Mouse (Mus musculus) liver, embryonic 12.5 days (tissue): ENCODE measurements around the gene Cfap77. TPM values are rescaled to one million over a fixed set of nuclear protein-coding genes. Genes with fewer than 3 reads are reported as not detected.

Experiments used
- ATAC-seq: fragments of 200-750 bp; cut with Nextera tagmentation; 2 replicates; pipeline ENCODE4 v1.8.0; 2017; ENCODE audit warnings: moderate number of reproducible peaks, mild to moderate bottlenecking, moderate library complexity
- H3K27ac ChIP-seq: fragments of 300-500 bp; sonication (generic); 2 replicates; pipeline ENCODE4 v1.5.1; 2016; ENCODE audit warnings: mild to moderate bottlenecking
- H3K27me3 ChIP-seq: fragments of 300-500 bp; sonication (generic); replicated peaks from 2 replicates; pipeline ENCODE4 v1.6.1; 2016; ENCODE audit warnings: mild to moderate bottlenecking, moderate library complexity
- H3K36me3 ChIP-seq: fragments of 300-500 bp; sonication (generic); 2 replicates; pipeline ENCODE4 v1.6.1; 2016; ENCODE audit warnings: mild to moderate bottlenecking, moderate library complexity
- H3K4me1 ChIP-seq: fragments of 300-500 bp; sonication (generic); 2 replicates; pipeline ENCODE4 v1.6.1; 2016
- H3K4me2 ChIP-seq: fragments of 300-500 bp; sonication (generic); 2 replicates; pipeline ENCODE4 v1.6.1; 2016; ENCODE audit warnings: mild to moderate bottlenecking, moderate library complexity
- H3K4me3 ChIP-seq: fragments of 300-500 bp; sonication (generic); 2 replicates; pipeline ENCODE4 v1.5.1; 2016; ENCODE audit warnings: mild to moderate bottlenecking, moderate library complexity
- H3K9ac ChIP-seq: fragments of 300-500 bp; sonication (generic); 2 replicates; pipeline ENCODE4 v1.6.1; 2016; ENCODE audit warnings: mild to moderate bottlenecking, moderate library complexity
- H3K9me3 ChIP-seq: fragments of 300-500 bp; sonication (generic); replicated peaks from 2 replicates; pipeline ENCODE4 v1.6.1; 2016; ENCODE audit warnings: mild to moderate bottlenecking, moderate library complexity
- WGBS: fragments of 180-500 bp; shearing (Covaris S2); methylation state at CpG from one replicate; pipeline ENCODE4 v1.1.7; 2016; ENCODE audit not compliant: insufficient replicate concordance; 5-methylcytosine and 5-hydroxymethylcytosine counted together
- polyA plus RNA-seq: library from polyadenylated mRNA; unstranded; fragments of >200 nt; fragmentation: Nextera tagmentation; extraction: Ambion mirVana; gene quantifications from 2 replicates; pipeline ENCODE4 v1.2.1, GENCODE M21; 2016

Cfap77 gene
- polyA plus RNA-seq, 1 experiment from 2014 or later = 0.12 TPM

DNA sequence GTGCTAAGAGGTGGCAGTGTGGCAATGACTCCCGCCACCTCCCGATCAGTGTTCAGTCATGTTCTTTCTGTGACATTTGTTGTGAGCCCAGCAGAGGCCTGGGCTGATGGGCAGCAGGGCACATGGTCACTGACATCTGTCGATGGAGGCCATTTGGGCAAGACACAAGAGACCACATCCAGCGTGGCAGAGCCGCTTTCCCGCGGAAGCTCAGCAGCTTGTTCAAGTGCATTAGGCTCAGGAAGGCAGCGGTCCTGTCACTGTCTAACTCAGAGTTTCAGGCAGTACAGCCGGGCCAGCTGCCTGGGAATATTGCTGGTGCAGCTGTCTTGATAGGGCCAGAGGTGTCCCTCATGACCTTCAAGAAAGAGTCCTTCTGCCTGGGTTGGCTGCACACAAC lies 100.3 kb downstream of the Cfap77 start:
- Histone ChIP-seq H3K4me3 (no peak overlapping the region), H3K27ac (no peak overlapping the region), H3K9ac (no peak overlapping the region), H3K27me3 (no peaks in the 10 kb centered on the region), H3K9me3 (no peaks in the 10 kb centered on the region), H3K4me1 (no peaks in the 10 kb centered on the region), H3K36me3 (no peaks in the 10 kb centered on the region), H3K4me2 (no peak overlapping the region)
- WGBS = 81% methylated on average over 9 of the region's 9 CpGs
- no peak for ATAC-seq

DNA sequence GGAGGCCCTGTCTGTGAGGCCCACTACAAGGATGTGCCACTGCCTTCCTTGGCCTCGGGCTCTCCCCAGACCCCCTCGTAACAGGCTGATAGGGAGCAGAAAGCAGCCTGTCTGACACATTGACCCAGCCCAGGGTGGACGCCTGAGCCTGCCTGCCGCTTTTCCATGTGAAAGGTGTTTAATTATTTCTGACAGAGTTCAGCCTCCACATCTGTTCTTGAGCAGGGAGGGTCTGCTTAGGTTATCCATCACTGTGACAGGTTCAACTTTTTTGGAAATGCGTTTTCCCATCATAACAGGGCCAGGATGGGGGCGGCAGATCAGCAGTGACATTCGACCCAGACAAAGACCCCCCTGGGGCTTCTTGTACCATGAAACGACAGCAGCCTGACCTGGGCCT lies 101.9 kb downstream of the Cfap77 start:
- H3K27ac ChIP-seq = no peak overlapping the region
- H3K4me3 ChIP-seq = no peak overlapping the region
- WGBS = 53% methylated on average over 8 of the region's 8 CpGs
- 0 out of 2 replicates have a peak, but pooled peaks cover 7% of the 10 kb centered on the region for H3K27me3 ChIP-seq
- no peak overlapping the region for H3K4me2 ChIP-seq
- no peak overlapping the region for H3K9ac ChIP-seq
- no peak for ATAC-seq
- H3K36me3 ChIP-seq = no peaks in the 10 kb centered on the region
- H3K9me3 ChIP-seq = no peaks in the 10 kb centered on the region
- no peaks in the 10 kb centered on the region for H3K4me1 ChIP-seq

DNA sequence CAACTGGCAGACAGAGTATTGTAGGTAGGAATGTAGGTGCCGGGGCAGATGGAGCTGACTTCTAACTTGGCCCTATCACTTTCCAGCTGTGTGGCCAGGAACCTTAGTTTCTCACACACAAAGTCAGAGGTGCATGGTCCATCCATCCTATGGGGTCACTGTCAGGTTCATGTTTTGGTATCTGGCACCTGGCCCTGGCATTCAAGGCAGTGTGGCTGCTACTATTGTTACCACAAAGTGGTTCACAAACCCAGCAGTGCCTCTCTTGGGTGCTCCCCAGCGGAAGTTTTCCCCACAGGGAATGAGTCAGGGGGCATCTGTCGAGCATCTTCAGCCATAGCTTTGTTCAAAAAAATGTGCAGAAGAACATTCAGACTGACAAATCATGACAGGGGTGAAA lies 108.6 kb downstream of the Cfap77 start:
- no peak overlapping the region for H3K4me2 ChIP-seq
- no peaks in the 10 kb centered on the region for H3K9me3 ChIP-seq
- H3K27me3 ChIP-seq = 0 out of 2 replicates have a peak, but pooled peaks cover 8% of the 10 kb centered on the region
- H3K9ac ChIP-seq = no peak overlapping the region
- H3K36me3 ChIP-seq = no peaks in the 10 kb centered on the region
- WGBS = 69% methylated on average over 3 of the region's 3 CpGs
- no peaks in the 10 kb centered on the region for H3K4me1 ChIP-seq
- H3K27ac ChIP-seq = no peak overlapping the region
- no peak for ATAC-seq
- no peak overlapping the region for H3K4me3 ChIP-seq

DNA sequence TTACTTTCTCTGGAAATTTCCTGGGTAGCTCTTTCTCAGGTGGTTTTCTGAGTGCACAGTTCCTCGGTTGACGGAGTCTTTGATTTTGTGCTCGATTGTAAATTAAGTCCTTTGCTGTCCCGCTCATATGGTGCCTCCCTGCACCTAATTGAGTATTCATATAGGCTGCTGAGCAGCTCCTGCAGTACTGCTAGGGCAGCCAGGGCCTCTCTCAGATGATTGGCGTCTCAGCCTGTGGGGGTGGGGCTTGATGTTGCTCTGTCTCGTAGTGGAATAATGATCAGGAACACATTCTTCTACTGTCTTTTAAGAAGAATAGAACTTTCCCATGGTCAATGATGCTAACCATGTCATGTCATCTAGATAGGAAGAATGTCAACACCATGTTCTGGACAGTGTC lies 109.5 kb downstream of the Cfap77 start:
- Histone ChIP-seq H3K9ac (no peak overlapping the region), H3K27me3 (0 out of 2 replicates have a peak, but pooled peaks cover 8% of the 10 kb centered on the region), H3K9me3 (no peaks in the 10 kb centered on the region), H3K4me2 (no peak overlapping the region), H3K36me3 (no peaks in the 10 kb centered on the region), H3K4me3 (no peak overlapping the region), H3K4me1 (no peaks in the 10 kb centered on the region), H3K27ac (no peak overlapping the region)
- no peak for ATAC-seq
- WGBS = 55% methylated on average over 6 of the region's 6 CpGs

DNA sequence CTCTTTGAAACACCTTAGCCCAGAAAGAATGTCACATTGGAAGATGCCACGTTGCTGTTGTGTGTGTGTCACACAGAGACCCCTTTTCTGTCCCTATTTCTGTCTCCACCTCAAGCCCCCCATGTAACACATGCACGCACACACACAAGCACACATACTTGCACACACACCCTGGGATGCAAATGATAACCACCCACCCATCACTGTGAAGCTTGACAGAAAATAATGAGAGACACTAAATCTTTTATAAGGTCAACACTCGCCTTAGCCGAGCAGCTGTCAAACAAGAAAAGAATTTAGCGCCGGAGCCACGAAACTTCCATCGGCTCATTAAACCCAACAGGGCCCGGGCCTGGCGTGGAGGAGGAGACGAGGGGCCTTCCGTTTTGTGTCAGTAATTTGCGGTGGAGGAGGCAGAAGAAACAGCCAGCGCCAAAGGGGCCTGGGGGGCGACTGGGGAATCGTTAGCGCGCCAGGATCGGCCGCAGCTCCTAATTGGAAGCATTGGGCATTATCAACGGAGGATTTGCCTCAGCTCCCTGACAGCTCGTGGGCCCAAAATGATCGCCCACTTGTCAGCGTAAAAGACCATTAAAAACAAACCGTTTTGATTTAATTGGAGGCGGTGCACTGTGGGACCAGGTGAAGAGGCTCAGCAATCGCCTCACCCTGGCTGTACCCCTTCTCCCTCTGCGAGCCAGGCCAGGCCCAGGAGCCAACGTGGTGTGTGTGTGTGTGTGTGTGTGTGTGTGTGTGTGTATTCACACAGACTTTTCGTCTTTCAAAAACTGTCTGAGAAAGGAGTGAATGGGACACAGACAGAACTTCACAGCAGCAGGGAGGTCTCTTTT lies 111.0 kb downstream of the Cfap77 start:
- no peak overlapping the region for H3K4me2 ChIP-seq
- 0 out of 2 replicates have a peak, but pooled peaks cover 15% of the 10 kb centered on the region for H3K27me3 ChIP-seq
- H3K27ac ChIP-seq = no peak overlapping the region
- no peak overlapping the region for H3K9ac ChIP-seq
- H3K4me1 ChIP-seq = no peaks in the 10 kb centered on the region
- H3K36me3 ChIP-seq = no peaks in the 10 kb centered on the region
- ATAC-seq = no peak
- no peaks in the 10 kb centered on the region for H3K9me3 ChIP-seq
- H3K4me3 ChIP-seq = no peak overlapping the region
- WGBS = 42% methylated on average over 30 of the region's 30 CpGs

DNA sequence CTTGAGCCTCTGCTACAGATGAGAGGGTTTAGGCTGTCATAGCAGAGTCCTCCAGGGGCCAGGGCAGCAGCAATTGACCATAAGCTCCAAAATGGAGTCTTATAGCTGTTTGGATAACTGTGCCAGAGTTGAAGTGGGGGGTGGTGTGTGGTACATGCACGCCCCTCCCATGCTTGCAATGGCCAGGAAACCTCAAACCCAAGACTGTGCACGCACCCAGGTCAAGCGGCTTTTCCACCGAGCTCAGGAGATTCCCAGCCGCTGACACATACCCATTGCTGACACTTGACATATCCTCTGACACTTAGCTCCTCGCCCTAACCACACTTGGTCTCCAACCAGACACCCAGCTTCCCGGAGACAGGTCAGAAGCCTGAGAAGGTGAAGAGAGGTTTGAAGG lies 115.9 kb downstream of the Cfap77 start:
- ATAC-seq = no peak
- no peak overlapping the region for H3K4me3 ChIP-seq
- no peak overlapping the region for H3K27ac ChIP-seq
- H3K4me1 ChIP-seq = no peaks in the 10 kb centered on the region
- no peak overlapping the region for H3K9ac ChIP-seq
- H3K4me2 ChIP-seq = no peak overlapping the region
- WGBS = 36% methylated on average over 7 of the region's 7 CpGs
- 0 out of 2 replicates have a peak, but pooled peaks cover 6% of the 10 kb centered on the region for H3K27me3 ChIP-seq
- no peaks in the 10 kb centered on the region for H3K36me3 ChIP-seq
- H3K9me3 ChIP-seq = no peaks in the 10 kb centered on the region

DNA sequence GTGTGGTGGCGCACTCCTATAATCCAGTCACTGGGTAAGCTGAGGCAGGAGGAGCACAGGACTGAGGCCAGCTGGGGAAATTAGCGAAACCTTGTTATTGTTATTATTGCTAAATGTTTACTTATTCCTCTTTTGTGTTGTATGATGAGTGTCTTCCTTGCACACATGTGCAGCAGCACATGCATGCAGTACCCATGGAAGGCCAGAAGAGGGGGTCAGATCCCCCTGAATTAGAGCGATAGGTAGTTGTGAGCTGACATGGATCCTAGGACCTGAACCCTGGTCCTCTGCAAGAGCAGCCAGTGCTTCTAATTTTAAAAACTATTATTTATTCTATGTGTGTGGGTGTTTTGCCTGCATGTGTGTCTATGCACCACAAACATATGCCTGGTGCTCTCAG lies 124.3 kb downstream of the Cfap77 start:
- Histone ChIP-seq H3K9ac (no peak overlapping the region), H3K27me3 (peaks cover 32% of the 10 kb centered on the region), H3K36me3 (no peaks in the 10 kb centered on the region), H3K27ac (no peak overlapping the region), H3K4me2 (no peak overlapping the region), H3K9me3 (no peaks in the 10 kb centered on the region), H3K4me1 (no peaks in the 10 kb centered on the region), H3K4me3 (no peak overlapping the region)
- no peak for ATAC-seq
- WGBS = 82% methylated on average over 3 of the region's 3 CpGs

DNA sequence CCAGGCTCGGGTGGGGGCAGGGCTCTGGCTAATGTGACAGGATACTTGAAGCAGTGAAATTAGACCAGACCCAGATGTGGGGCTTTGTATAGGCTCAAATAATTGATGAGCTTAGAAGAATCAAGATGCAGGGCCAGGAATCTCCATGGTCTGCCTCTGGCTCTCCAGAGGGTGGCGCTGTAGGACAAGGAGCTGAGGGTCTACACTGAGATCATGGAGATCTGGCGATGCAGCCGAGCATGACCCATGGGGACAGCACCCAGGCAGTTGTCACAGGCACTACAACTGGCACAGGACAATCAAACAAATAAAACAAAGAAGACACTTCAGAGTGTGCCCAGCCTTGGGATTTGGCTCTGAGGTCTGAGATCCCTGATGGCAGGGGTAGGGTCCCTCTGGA lies 131.0 kb downstream of the Cfap77 start:
- Histone ChIP-seq H3K4me2 (no peak overlapping the region), H3K27me3 (peaks cover 79% of the 10 kb centered on the region), H3K9me3 (no peaks in the 10 kb centered on the region), H3K4me1 (no peaks in the 10 kb centered on the region), H3K27ac (no peak overlapping the region), H3K4me3 (no peak overlapping the region), H3K36me3 (no peaks in the 10 kb centered on the region), H3K9ac (no peak overlapping the region)
- no peak; the same call in 1 of the 2 replicates for ATAC-seq
- whole genome bisulfite sequencing = 2% methylated on average over 4 of the region's 4 CpGs

DNA sequence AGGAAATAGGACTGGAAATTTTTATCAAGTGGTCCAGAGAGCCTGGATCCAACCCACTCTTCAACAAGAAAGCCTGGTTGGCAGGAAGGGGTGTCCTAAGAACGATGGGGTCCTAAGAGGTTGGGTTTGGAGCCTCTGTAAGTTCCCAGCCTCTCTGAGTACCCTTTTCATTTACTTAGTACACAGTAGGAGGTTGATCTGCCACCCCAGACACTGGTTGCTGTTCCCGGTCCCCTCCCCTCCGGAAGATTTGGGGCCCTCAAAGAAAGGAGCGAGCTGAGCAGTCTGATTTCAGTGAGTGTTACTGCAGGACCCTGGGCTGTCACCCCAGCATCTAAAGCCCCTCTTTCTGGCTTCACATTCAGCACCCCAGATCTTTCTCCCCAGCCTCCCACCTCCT lies 135.9 kb downstream of the Cfap77 start:
- Histone ChIP-seq H3K9me3 (no peaks in the 10 kb centered on the region), H3K36me3 (no peaks in the 10 kb centered on the region), H3K27ac (no peak overlapping the region), H3K4me1 (peaks cover 9% of the 10 kb centered on the region; the same call in 1 of the 2 replicates), H3K27me3 (peaks cover 98% of the 10 kb centered on the region), H3K4me2 (no peak overlapping the region), H3K9ac (no peak overlapping the region), H3K4me3 (no peak overlapping the region)
- ATAC-seq = no peak
- WGBS = 6% methylated on average over 4 of the region's 4 CpGs

DNA sequence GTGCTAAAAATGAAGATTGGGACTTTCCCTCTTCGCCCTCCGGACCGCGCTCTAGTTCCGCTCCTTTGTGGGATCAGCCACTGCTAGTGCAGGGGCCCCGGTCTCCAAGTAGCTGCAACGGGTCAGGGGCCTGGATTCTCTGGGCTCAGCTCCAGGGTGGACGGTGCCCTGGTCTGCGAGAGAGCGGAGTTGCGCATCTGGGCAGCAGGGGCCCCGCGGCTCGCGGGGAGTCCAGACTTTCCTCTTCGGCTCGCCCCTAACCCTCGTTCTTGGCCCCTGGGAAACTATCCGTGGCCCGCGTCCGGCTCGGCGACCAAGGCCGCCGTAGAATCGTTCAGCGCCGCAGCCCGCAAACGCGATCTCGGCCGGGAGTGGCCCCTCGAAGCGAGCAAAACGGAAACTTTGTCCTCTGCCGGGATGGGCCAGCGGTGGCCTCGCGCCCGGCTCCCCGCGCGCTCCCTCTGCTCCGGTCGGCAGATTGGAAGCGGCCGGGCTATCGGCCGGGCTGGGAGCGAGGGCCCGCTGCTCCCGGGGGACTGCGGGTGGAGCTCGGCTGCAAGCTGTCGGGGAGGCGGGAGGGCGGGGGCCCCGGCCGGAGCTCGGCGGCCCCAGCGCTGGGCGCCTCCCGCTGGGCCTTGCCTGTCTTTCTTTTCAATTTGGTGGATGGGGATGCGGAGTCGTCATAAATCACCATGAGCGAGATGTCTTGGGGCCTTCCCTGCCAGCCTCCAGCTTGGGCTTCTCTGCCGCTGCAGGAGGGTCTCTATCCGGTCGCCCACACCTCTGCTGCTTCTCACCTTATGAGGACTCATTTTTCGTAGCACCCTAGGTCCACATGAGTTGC lies 137.1 kb downstream of the Cfap77 start:
- ATAC-seq = no peak
- 3% methylated on average over 72 of the region's 73 CpGs for WGBS
- no peaks in the 10 kb centered on the region for H3K36me3 ChIP-seq
- no peaks in the 10 kb centered on the region for H3K9me3 ChIP-seq
- no peak overlapping the region for H3K9ac ChIP-seq
- peak overlapping the region; percentile 33 for H3K4me2 ChIP-seq
- H3K4me3 ChIP-seq = peak overlapping the region; percentile 16
- H3K27ac ChIP-seq = no peak overlapping the region
- peaks cover 9% of the 10 kb centered on the region; the same call in 1 of the 2 replicates for H3K4me1 ChIP-seq
- peaks cover 98% of the 10 kb centered on the region for H3K27me3 ChIP-seq

DNA sequence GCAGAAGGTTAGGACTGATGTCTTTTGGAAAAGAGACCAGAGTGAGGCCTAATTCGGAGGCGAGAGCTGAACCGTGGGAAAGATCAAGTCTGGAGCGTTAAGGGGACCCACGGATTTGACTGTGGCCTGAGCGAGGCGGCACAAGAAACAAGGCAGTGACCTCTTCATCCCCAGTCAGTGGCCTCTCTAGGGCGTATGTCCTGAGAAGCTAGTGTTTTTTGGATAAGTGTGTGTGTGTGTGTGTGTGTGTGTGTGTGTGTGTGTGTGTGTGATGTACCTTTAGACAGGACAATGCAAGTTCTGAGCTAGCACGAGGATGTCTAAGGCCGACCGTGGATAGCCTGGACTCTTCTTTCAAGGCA lies 137.7 kb downstream of the Cfap77 start:
- Histone ChIP-seq H3K9ac (no peak overlapping the region), H3K4me3 (no peak overlapping the region), H3K36me3 (no peaks in the 10 kb centered on the region), H3K4me1 (peaks cover 9% of the 10 kb centered on the region; the same call in 1 of the 2 replicates), H3K27me3 (peaks cover 98% of the 10 kb centered on the region), H3K27ac (no peak overlapping the region), H3K9me3 (no peaks in the 10 kb centered on the region), H3K4me2 (no peak overlapping the region)
- WGBS = 6% methylated on average over 11 of the region's 11 CpGs
- ATAC-seq = no peak

DNA sequence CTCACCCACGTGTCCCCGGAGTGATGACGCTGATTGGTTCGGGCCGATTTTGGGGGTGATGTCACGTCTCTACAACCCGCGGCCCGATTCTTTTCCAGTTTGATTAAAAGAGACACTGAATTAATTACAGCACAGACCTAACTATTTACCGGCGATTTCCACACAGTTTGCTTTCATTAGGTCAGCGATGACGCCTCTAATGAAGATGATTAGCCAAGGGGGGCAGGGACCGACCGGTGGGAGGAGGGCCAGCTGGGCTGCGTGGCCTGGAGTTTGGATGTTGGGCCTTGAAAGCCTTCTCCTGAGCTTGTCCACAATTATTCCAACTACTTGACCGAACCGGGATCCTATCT lies 138.4 kb downstream of the Cfap77 start, which contains the start of gene Barhl1:
Gene Barhl1 (minus strand): TSS at position 156 of the 353 bp plus-strand sequence.
- H3K27ac ChIP-seq = no peak within 1 kb of the TSS
- no peaks in the 10 kb centered on the region for H3K36me3 ChIP-seq
- ATAC-seq = no peak
- no peaks in the 10 kb centered on the region for H3K9me3 ChIP-seq
- H3K4me3 ChIP-seq = no peak within 1 kb of the TSS
- peaks cover 9% of the 10 kb centered on the region; the same call in 1 of the 2 replicates for H3K4me1 ChIP-seq
- WGBS = 3% methylated on average over 18 of the region's 18 CpGs
- no peak within 1 kb of the TSS for H3K9ac ChIP-seq
- H3K4me2 ChIP-seq = peak within 1 kb of the TSS; percentile 31
- H3K27me3 ChIP-seq = peaks cover 98% of the 10 kb centered on the region
